Mouse (Mus musculus) heart, embryonic 13.5 days (tissue): Measurements from ENCODE around the gene Tdrd5. TPM values are rescaled to one million over a fixed set of nuclear protein-coding genes. Genes with fewer than 3 reads are reported as not detected.

Experiments used
- ATAC-seq: fragments of 200-750 bp; cut with Nextera tagmentation; 2 replicates; pipeline ENCODE4 v1.8.0; 2017; ENCODE audit warnings: moderate TSS enrichment; ENCODE audit not compliant: insufficient number of reproducible peaks, low FRiP score, low TSS enrichment; ENCODE audit errors: extremely low read depth
- H3K27ac ChIP-seq: fragments of 300-500 bp; sonication (generic); replicated peaks from 2 replicates; pipeline ENCODE4 v1.5.1; 2015; ENCODE audit warnings: moderate library complexity, mild to moderate bottlenecking, inconsistent platforms
- H3K27me3 ChIP-seq: fragments of 300-500 bp; sonication (generic); replicated peaks from 2 replicates; pipeline ENCODE4 v1.6.1; 2015; ENCODE audit warnings: mild to moderate bottlenecking, inconsistent platforms
- H3K36me3 ChIP-seq: fragments of 300-500 bp; sonication (generic); 2 replicates; pipeline ENCODE4 v1.6.1; 2015; ENCODE audit warnings: mild to moderate bottlenecking, inconsistent platforms
- H3K4me1 ChIP-seq: fragments of 300-500 bp; sonication (generic); 2 replicates; pipeline ENCODE4 v1.6.1; 2015; ENCODE audit warnings: inconsistent platforms
- H3K4me2 ChIP-seq: fragments of 300-500 bp; sonication (generic); 2 replicates; pipeline ENCODE4 v1.6.1; 2015; ENCODE audit warnings: inconsistent platforms, mild to moderate bottlenecking, moderate library complexity
- H3K4me3 ChIP-seq: fragments of 300-500 bp; sonication (generic); 2 replicates; pipeline ENCODE4 v1.5.1; 2015; ENCODE audit warnings: moderate library complexity, mild to moderate bottlenecking, inconsistent platforms
- H3K9ac ChIP-seq: fragments of 300-500 bp; sonication (generic); 2 replicates; pipeline ENCODE4 v1.6.1; 2015; ENCODE audit warnings: inconsistent platforms, mild to moderate bottlenecking, moderate library complexity
- H3K9me3 ChIP-seq: fragments of 300-500 bp; sonication (generic); 2 replicates; pipeline ENCODE4 v1.6.1; 2016; ENCODE audit warnings: inconsistent platforms
- WGBS: fragments of 180-500 bp; shearing (Covaris S2); methylation state at CpG from one replicate; pipeline ENCODE4 v1.1.7; 2015; ENCODE audit warnings: mixed read lengths; 5-methylcytosine and 5-hydroxymethylcytosine counted together
- polyA plus RNA-seq: library from polyadenylated mRNA; unstranded; fragments of >200 nt; fragmentation: Nextera tagmentation; extraction: Ambion mirVana; gene quantifications from 2 replicates; pipeline ENCODE4 v1.2.1, GENCODE M21; 2015

Gene Tdrd5
- polyA plus RNA-seq, 1 experiment from 2014 or later: 0.13 TPM

DNA sequence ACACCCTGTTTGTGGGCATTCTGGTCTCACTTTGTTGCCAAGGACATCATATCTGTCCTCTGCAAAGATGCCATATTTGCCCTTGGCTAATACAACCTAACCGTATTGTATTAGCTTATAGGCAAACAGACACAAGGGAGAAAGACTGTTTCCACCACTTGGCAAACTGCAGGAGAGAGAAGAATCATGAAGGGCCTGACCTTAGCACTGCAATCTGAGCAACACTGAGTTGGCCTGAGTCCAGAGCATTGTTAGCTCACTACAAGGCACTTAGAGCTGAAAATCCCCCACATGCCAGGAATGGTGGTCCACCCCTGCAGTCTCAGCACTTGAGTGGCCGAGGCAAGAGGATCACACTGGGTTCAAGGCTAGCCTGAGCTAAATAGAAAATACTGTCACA lies 84.9 kb downstream of the Tdrd5 start:
- WGBS: 48% methylated on average over 2 of the region's 2 CpGs
- Histone ChIP-seq H3K36me3 (no peaks in the 10 kb centered on the region), H3K4me2 (no peak overlapping the region), H3K9ac (0 out of 2 replicates have a peak overlapping the region, but pooled peaks have one; percentile 50), H3K4me3 (no peak overlapping the region), H3K27me3 (no peaks in the 10 kb centered on the region), H3K4me1 (peaks cover 60% of the 10 kb centered on the region), H3K9me3 (no peaks in the 10 kb centered on the region), H3K27ac (peak overlapping the region; percentile 82)
- no peak for ATAC-seq

- Histone ChIP-seq H3K27me3 (no peaks in the 10 kb centered on the region), H3K9ac (0 out of 2 replicates have a peak overlapping the region, but pooled peaks have one; percentile 1), H3K4me1 (peaks cover 57% of the 10 kb centered on the region), H3K36me3 (no peaks in the 10 kb centered on the region), H3K4me3 (no peak overlapping the region), H3K27ac (peak overlapping the region; percentile 82), H3K4me2 (peak overlapping the region; percentile 36), H3K9me3 (no peaks in the 10 kb centered on the region)
- WGBS: 29% methylated on average over 8 of the region's 8 CpGs
- ATAC-seq: no peak
Observed at GRCm38 (mm10) chr1:156217941-156218340, 85.5 kb downstream of the Tdrd5 start.

GRCm38 (mm10) chr1:156217393-156217792 lies 86.1 kb downstream of the Tdrd5 start:
- Histone ChIP-seq H3K4me1 (peaks cover 55% of the 10 kb centered on the region), H3K36me3 (no peaks in the 10 kb centered on the region), H3K27me3 (no peaks in the 10 kb centered on the region), H3K9me3 (no peaks in the 10 kb centered on the region), H3K4me3 (no peak overlapping the region), H3K9ac (no peak overlapping the region), H3K27ac (peak overlapping the region; percentile 82), H3K4me2 (peak overlapping the region; percentile 36; the same call in 1 of the 2 replicates)
- WGBS: 33% methylated on average over 3 of the region's 3 CpGs
- peak; percentile 84 for ATAC-seq

DNA sequence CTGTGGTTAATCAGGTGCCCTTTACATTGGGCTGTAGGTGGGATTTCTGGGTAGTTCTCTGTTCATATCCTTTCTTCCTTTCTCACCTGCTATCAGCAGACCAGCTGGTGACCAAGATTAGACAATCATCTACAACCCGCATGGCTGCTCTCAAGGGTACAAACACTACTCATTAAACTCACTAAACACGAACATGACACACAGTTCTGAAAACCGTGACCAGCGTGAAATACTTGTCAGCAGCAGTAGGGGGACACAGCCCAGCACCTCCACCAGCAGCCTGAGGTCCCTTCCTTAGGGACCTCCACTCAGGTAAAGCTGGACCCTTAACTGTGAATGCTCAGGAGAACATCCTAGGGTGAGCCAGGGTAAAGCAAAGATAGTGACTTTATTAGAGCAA lies 87.2 kb downstream of the Tdrd5 start:
- H3K9ac ChIP-seq: no peak overlapping the region
- ATAC-seq: no peak
- H3K27ac ChIP-seq: no peak overlapping the region
- H3K4me3 ChIP-seq: no peak overlapping the region
- H3K9me3 ChIP-seq: no peaks in the 10 kb centered on the region
- H3K36me3 ChIP-seq: no peaks in the 10 kb centered on the region
- no peaks in the 10 kb centered on the region for H3K27me3 ChIP-seq
- WGBS: 68% methylated on average over 4 of the region's 4 CpGs
- peaks cover 43% of the 10 kb centered on the region for H3K4me1 ChIP-seq
- no peak overlapping the region for H3K4me2 ChIP-seq

- WGBS: 86% methylated on average over 8 of the region's 8 CpGs
- H3K4me1 ChIP-seq: peaks cover 35% of the 10 kb centered on the region
- no peaks in the 10 kb centered on the region for H3K27me3 ChIP-seq
- H3K4me2 ChIP-seq: no peak overlapping the region
- H3K36me3 ChIP-seq: no peaks in the 10 kb centered on the region
- no peak overlapping the region for H3K27ac ChIP-seq
- no peak overlapping the region for H3K4me3 ChIP-seq
- no peaks in the 10 kb centered on the region for H3K9me3 ChIP-seq
- H3K9ac ChIP-seq: no peak overlapping the region
- no peak for ATAC-seq
Observed at GRCm38 (mm10) chr1:156214651-156215050, 88.8 kb downstream of the Tdrd5 start.

DNA sequence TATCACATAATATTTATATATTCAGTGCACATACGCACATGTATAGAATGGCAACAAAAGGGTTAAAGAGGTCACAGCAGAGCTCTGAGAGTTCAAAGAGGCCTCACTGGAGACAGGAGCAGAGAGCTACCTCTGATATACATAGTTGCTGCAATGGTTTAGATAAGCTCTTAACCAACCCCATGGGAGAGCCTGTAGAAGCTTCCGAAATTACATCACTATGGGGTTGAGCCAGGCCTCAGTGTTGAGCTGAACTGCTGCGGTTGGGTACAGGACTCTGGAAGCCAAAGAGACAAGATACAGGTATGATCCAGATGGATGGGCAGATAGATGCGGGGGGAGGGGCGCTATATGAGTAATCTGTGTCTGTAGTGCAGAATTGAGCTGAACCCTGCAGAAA lies 90.5 kb downstream of the Tdrd5 start:
- H3K27me3 ChIP-seq: no peaks in the 10 kb centered on the region
- no peaks in the 10 kb centered on the region for H3K36me3 ChIP-seq
- no peak overlapping the region for H3K27ac ChIP-seq
- no peak overlapping the region for H3K4me3 ChIP-seq
- H3K9ac ChIP-seq: no peak overlapping the region
- peaks cover 18% of the 10 kb centered on the region for H3K4me1 ChIP-seq
- no peaks in the 10 kb centered on the region for H3K9me3 ChIP-seq
- no peak for ATAC-seq
- 59% methylated on average over 5 of the region's 5 CpGs for WGBS
- peak overlapping the region; percentile 27; the same call in 1 of the 2 replicates for H3K4me2 ChIP-seq

- no peak overlapping the region for H3K4me2 ChIP-seq
- ATAC-seq: no peak
- no peak overlapping the region for H3K9ac ChIP-seq
- H3K36me3 ChIP-seq: no peaks in the 10 kb centered on the region
- peaks cover 8% of the 10 kb centered on the region for H3K4me1 ChIP-seq
- H3K27ac ChIP-seq: no peak overlapping the region
- no peak overlapping the region for H3K4me3 ChIP-seq
- H3K9me3 ChIP-seq: no peaks in the 10 kb centered on the region
- whole genome bisulfite sequencing: 54% methylated on average over 6 of the region's 6 CpGs
- peaks cover 9% of the 10 kb centered on the region for H3K27me3 ChIP-seq
Observed at GRCm38 (mm10) chr1:156211809-156212317, 91.6 kb downstream of the Tdrd5 start.

Other genes starting within 250 kb of the Tdrd5 start
- gene Fam163a, start 98.6 kb downstream of the Tdrd5 start, polyA plus RNA-seq: 2.0 and 2.5 TPM in 2 replicates
- not detected in 2 replicates for gene Nphs2, start 7.1 kb upstream of the Tdrd5 start, polyA plus RNA-seq
- gene Gm2000, start 62.4 kb upstream of the Tdrd5 start, polyA plus RNA-seq: 591 and 600 TPM in 2 replicates
- gene Axdnd1, start 117.5 kb upstream of the Tdrd5 start, polyA plus RNA-seq: 0.09 and 0.27 TPM in 2 replicates
- gene Soat1, start 170.7 kb upstream of the Tdrd5 start, polyA plus RNA-seq: 33.1 and 36.3 TPM in 2 replicates
- gene Gm10031, start 220.3 kb upstream of the Tdrd5 start, polyA plus RNA-seq: 0.31 and 0.61 TPM in 2 replicates